Comparison of ENCODE assay signal across 21 mouse cellular contexts in genomic region chr9:57956196-57956837, GRCm38 (mm10). TPM values are rescaled to one million over a fixed set of nuclear protein-coding genes. Genes with fewer than 3 reads are reported as not detected.
A peak's percentile ranks its signal among the peaks of the same experiment; 100 is the strongest.
DNase-seq lines count a peak whose midpoint lies in the region; ATAC-seq and TF ChIP-seq lines count a peak whose summit lies in the region.
"Had no signal": no experiment of that assay in that cellular context is flagged by ENCODE, and none has a peak within 500 bp of the region (broad histone marks: within the 10 kb centered on the region; RNA-seq: fewer than 3 reads in every experiment).

No protein-coding gene starts in this region.

- no peak overlapping the region for H3K4me2 ChIP-seq in stomach, embryonic 15.5 days
- H3K4me2 ChIP-seq: heart, embryonic 13.5 days; hindbrain, embryonic 14.5 days; midbrain, embryonic 11.5 days had no signal

- 65% methylated on average over 9 of the region's 9 CpGs for WGBS in spleen, adult 2 months
- WGBS in stomach, embryonic 15.5 days: 73% methylated on average over 9 of the region's 9 CpGs

- intact Hi-C loops in gastrocnemius, adult 2 months (cut with DNase I): no loop called here
- intact Hi-C loops in gastrocnemius, postnatal 14 days (cut with DNase I; ENCODE audit: low total_unique reads): no loop called here

- TF ChIP-seq CTCF in gastrocnemius, adult 2 months (IDR thresholded peaks at IDR 0.05): no peak
- no peak for TF ChIP-seq CTCF in spleen, adult 2 months (IDR thresholded peaks at IDR 0.05; ENCODE audit: extremely low read depth, insufficient read depth, insufficient read length, insufficient replicate concordance)

- no peaks in the 10 kb centered on the region for H3K9me3 ChIP-seq in stomach, embryonic 15.5 days
- H3K9me3 ChIP-seq: forebrain, embryonic 10.5 days; heart, embryonic 13.5 days; limb, embryonic 10.5 days had no signal

- DNase-seq in gastrocnemius, adult 2 months: no peak
- no peak for DNase-seq in gastrocnemius, postnatal 14 days
- no peak for DNase-seq in spleen, adult 2 months (ENCODE audit: low read depth in 1 of 2, low spot score in 2 of 2)
- no peak for DNase-seq in spleen, postnatal 4 days (ENCODE audit: low spot score in 2 of 2)
- no peak for DNase-seq in kidney, adult 11 months
- no peak for DNase-seq in ovary, adult 18-20 months (ENCODE audit: low spot score)
- DNase-seq: adrenal gland, postnatal 25 days; cerebellum, adult 9-11 months; gastrocnemius, postnatal 25 days; heart, postnatal 36 days; kidney, postnatal 36 days; liver; lung, postnatal 10 days had no signal

- H3K36me3 ChIP-seq in spleen, adult 2 months (ENCODE audit: control insufficient read depth, insufficient read depth, low read length): peaks cover 3% of the 10 kb centered on the region; the same call in 1 of the 2 replicates
- no peaks in the 10 kb centered on the region for H3K36me3 ChIP-seq in stomach, embryonic 15.5 days
- H3K36me3 ChIP-seq: heart, embryonic 13.5 days; limb, embryonic 10.5 days had no signal

- ATAC-seq in stomach, embryonic 15.5 days (ENCODE audit: insufficient read depth, low FRiP score, low read depth): peak; percentile 81
- ATAC-seq: forebrain, embryonic 16.5 days had no signal

- no peak overlapping the region for H3K9ac ChIP-seq in stomach, embryonic 15.5 days
- H3K9ac ChIP-seq: heart, embryonic 13.5 days; hindbrain, embryonic 14.5 days had no signal

- H3K27ac ChIP-seq in gastrocnemius, adult 2 months: 0 out of 2 replicates have a peak overlapping the region, but pooled peaks have one; percentile 35
- peak overlapping the region; percentile 52 for H3K27ac ChIP-seq in spleen, adult 2 months (ENCODE audit: insufficient read depth, low read length)
- H3K27ac ChIP-seq in stomach, embryonic 15.5 days: peak overlapping the region; percentile 5; the same call in 1 of the 2 replicates
- H3K27ac ChIP-seq: forebrain, embryonic 10.5 days; heart, embryonic 13.5 days; hindbrain, embryonic 14.5 days; limb, embryonic 10.5 days had no signal

- H3K27me3 ChIP-seq in spleen, adult 2 months (ENCODE audit: control insufficient read depth, insufficient read depth, low read length): no peaks in the 10 kb centered on the region
- H3K27me3 ChIP-seq in stomach, embryonic 15.5 days (replicated peaks): no peaks in the 10 kb centered on the region

- no peak overlapping the region for H3K4me3 ChIP-seq in gastrocnemius, adult 2 months
- H3K4me3 ChIP-seq in spleen, adult 2 months (ENCODE audit: extremely low read depth, insufficient read depth, insufficient read length): no peak overlapping the region
- no peak overlapping the region for H3K4me3 ChIP-seq in stomach, embryonic 15.5 days (replicated peaks)
- H3K4me3 ChIP-seq: forebrain, embryonic 10.5 days; heart, embryonic 13.5 days; limb, embryonic 10.5 days had no signal

- peaks cover 35% of the 10 kb centered on the region; the same call in 1 of the 2 replicates for H3K4me1 ChIP-seq in spleen, adult 2 months (ENCODE audit: control insufficient read depth, insufficient read depth, insufficient read length)
- no peaks in the 10 kb centered on the region for H3K4me1 ChIP-seq in stomach, embryonic 15.5 days

- no peak for TF ChIP-seq POLR2A in spleen, adult 2 months (IDR thresholded peaks at IDR 0.05; ENCODE audit: low read depth, low read length)

RNA-seq across cellular contexts. Expression of gene Sema7a, which starts 16.4 kb away (rescaled TPM):
- 10 to 100 TPM in 1 of 2 experiments, 1 to 10 TPM in 1; 9.0 to 14.4 TPM for total RNA-seq in gastrocnemius, adult 2 months (2021)
- total RNA-seq in gastrocnemius, postnatal 14 days (2021): 10 to 100 TPM; 16.8 to 21.0 TPM
- polyA plus RNA-seq in spleen, adult 2 months (2012; rRNA removed): 26.1 and 35.7 TPM in 2 replicates
- polyA plus RNA-seq in stomach, embryonic 15.5 days (2015; fragmentation: Nextera tagmentation; extraction: Ambion mirVana): 0.57 and 0.71 TPM in 2 replicates

RNA-seq across cellular contexts. Expression of gene Ubl7, which starts 45.5 kb away (rescaled TPM):
- 10 to 100 TPM; 81.3 to 82.1 TPM for total RNA-seq in gastrocnemius, adult 2 months (2021)
- total RNA-seq in gastrocnemius, postnatal 14 days (2021): 10 to 100 TPM; 52.3 to 55.3 TPM
- 88.3 and 131 TPM in 2 replicates for polyA plus RNA-seq in spleen, adult 2 months (2012; rRNA removed)
- 85.4 and 92.0 TPM in 2 replicates for polyA plus RNA-seq in stomach, embryonic 15.5 days (2015; fragmentation: Nextera tagmentation; extraction: Ambion mirVana)

RNA-seq across cellular contexts. Expression of gene Cyp11a1, which starts 49.9 kb away (rescaled TPM):
- under 1 TPM in 1 of 2 experiments, not detected in 1; 0.10 TPM for total RNA-seq in gastrocnemius, adult 2 months (2021)
- total RNA-seq in gastrocnemius, postnatal 14 days (2021): under 1 TPM in 1 of 2 experiments, not detected in 1; 0.98 TPM
- polyA plus RNA-seq in spleen, adult 2 months (2012; rRNA removed): 0.52 and 0.67 TPM in 2 replicates
- 4.2 and 5.4 TPM in 2 replicates for polyA plus RNA-seq in stomach, embryonic 15.5 days (2015; fragmentation: Nextera tagmentation; extraction: Ambion mirVana)
- total RNA-seq: heart, adult 18-20 months had no signal
- polyA plus RNA-seq: forebrain, embryonic 10.5 days; midbrain, embryonic 11.5 days had no signal
